Mouse (Mus musculus) myocyte (in vitro differentiated cells): ENCODE measurements around the gene Dlg1. TPM values are rescaled to one million over a fixed set of nuclear protein-coding genes. Genes with fewer than 3 reads are reported as not detected.
A peak's percentile ranks its signal among the peaks of the same experiment; 100 is the strongest.

ENCODE experiments used
- H3K27me3 ChIP-seq: one replicate; pipeline ENCODE4 v1.6.1; 2011; ENCODE audit not compliant: control insufficient read depth, insufficient read depth, insufficient read length
- H3K36me3 ChIP-seq: one replicate; pipeline ENCODE4 v1.6.1; 2011; ENCODE audit not compliant: control insufficient read depth, insufficient read depth
- H3K4me2 ChIP-seq: one replicate; pipeline ENCODE4 v1.6.1; 2011; ENCODE audit warnings: low read depth, control low read depth
- H3K4me3 ChIP-seq: one replicate; pipeline ENCODE4 v1.5.1; 2011; ENCODE audit warnings: mild to moderate bottlenecking, control low read depth, moderate library complexity
- H3K79me2 ChIP-seq: one replicate; pipeline ENCODE4 v1.6.1; 2011; ENCODE audit not compliant: control insufficient read depth, insufficient read depth
- H3ac ChIP-seq: one replicate; pipeline ENCODE4 v1.6.1; 2011; ENCODE audit not compliant: control insufficient read depth, insufficient read length
- CEBPB ChIP-seq: IDR thresholded peaks from 2 replicates; pipeline ENCODE4 v1.6.1; 2011; ENCODE audit warnings: mild to moderate bottlenecking, moderate library complexity; ENCODE audit not compliant: poor library complexity, insufficient read depth, severe bottlenecking
- E2F4 ChIP-seq: IDR thresholded peaks from one replicate; pipeline ENCODE4 v1.6.1; 2011; ENCODE audit warnings: mild to moderate bottlenecking, control low read depth, moderate library complexity; ENCODE audit not compliant: insufficient read depth
- MAX ChIP-seq: IDR thresholded peaks from one replicate; pipeline ENCODE4 v1.6.1; 2011; ENCODE audit warnings: low read depth, mild to moderate bottlenecking, control low read depth
- MYOD1 ChIP-seq, 3 experiments: IDR thresholded peaks; one replicate each; pipeline ENCODE4 v1.6.1; 2011; ENCODE audit warnings: control low read depth in 2 of 3, low read depth in 2 of 3, mild to moderate bottlenecking in 2 of 3, moderate library complexity in 1 of 3; ENCODE audit not compliant: insufficient read length in 2 of 3, control insufficient read depth in 1 of 3
- MYOG ChIP-seq, 3 experiments: IDR thresholded peaks; one replicate each; pipeline ENCODE4 v1.6.1; 2011; ENCODE audit warnings: control low read depth in 2 of 3, low read depth in 2 of 3, mild to moderate bottlenecking in 2 of 3; ENCODE audit not compliant: insufficient read length in 2 of 3, control insufficient read depth in 1 of 3, insufficient read depth in 1 of 3
- POLR2A ChIP-seq: IDR thresholded peaks from one replicate; pipeline ENCODE4 v1.6.1; 2011; ENCODE audit warnings: low read depth, mild to moderate bottlenecking, control low read depth, moderate library complexity; ENCODE audit not compliant: insufficient read length
- POLR2AphosphoS2 ChIP-seq: IDR thresholded peaks from one replicate; pipeline ENCODE4 v1.6.1; 2011; ENCODE audit warnings: low read depth, control low read depth; ENCODE audit not compliant: insufficient read length
- REST ChIP-seq: IDR thresholded peaks from one replicate; pipeline ENCODE4 v1.6.1; 2011; ENCODE audit warnings: mild to moderate bottlenecking, control low read depth, moderate library complexity; ENCODE audit not compliant: insufficient read depth, insufficient read length
- SRF ChIP-seq: IDR thresholded peaks from one replicate; pipeline ENCODE4 v1.6.1; 2011; ENCODE audit warnings: low read depth; ENCODE audit not compliant: control insufficient read depth, insufficient read length
- TCF12 ChIP-seq: IDR thresholded peaks from one replicate; pipeline ENCODE4 v1.6.1; 2011; ENCODE audit warnings: mild to moderate bottlenecking, control low read depth; ENCODE audit not compliant: poor library complexity, insufficient read depth, severe bottlenecking
- TCF3 ChIP-seq: IDR thresholded peaks from one replicate; pipeline ENCODE4 v1.6.1; 2011; ENCODE audit warnings: low read depth, control low read depth; ENCODE audit not compliant: insufficient read length
- USF1 ChIP-seq: IDR thresholded peaks from one replicate; pipeline ENCODE4 v1.6.1; 2011; ENCODE audit warnings: low read depth, mild to moderate bottlenecking, control low read depth, moderate library complexity
- polyA plus RNA-seq: library from polyadenylated mRNA; unstranded; fragments of >200 nt; fragmentation: generic; extraction: Trizol; gene quantifications from one replicate; pipeline ENCODE4 v1.2.1, GENCODE M21; 2012; ENCODE audit warnings: missing spikeins

The Dlg1 gene
- polyA plus RNA-seq, 1 experiment: 23.2 TPM

DNA sequence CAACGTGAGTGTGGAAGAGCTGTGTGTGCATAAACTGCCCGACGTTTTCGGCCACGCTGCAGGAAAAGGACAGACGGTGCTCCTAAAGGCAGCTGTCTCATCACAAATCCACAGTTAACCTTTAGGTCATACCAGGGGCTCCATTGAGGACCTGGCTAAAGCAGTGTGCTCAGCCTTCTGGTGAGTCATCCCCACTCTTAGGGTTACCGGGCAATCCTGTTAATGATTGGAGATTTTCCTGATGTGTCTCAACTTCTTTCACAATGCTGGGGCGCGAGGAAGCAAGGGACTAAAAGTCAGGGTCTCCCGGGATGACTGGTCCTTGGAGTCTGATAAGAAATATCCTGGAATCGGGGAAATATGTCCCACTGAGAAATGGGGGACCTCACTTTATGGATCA, 254.5 kb downstream of the Dlg1 start:
- peak overlapping the region; percentile 74 for H3K4me2 ChIP-seq
- TF ChIP-seq MYOG (IDR thresholded peaks at IDR 0.05; ENCODE audit: control insufficient read depth in 1 of 3, insufficient read depth in 1 of 3, insufficient read length in 2 of 3, low read depth in 2 of 3) (no peak), POLR2A (no peak), MYOD1 (IDR thresholded peaks at IDR 0.05; ENCODE audit: control insufficient read depth in 1 of 3, insufficient read length in 2 of 3, low read depth in 2 of 3) (no peak), TCF12 (no peak), CEBPB (no peak), USF1 (no peak), POLR2AphosphoS2 (no peak), E2F4 (no peak), REST (no peak), SRF (no peak)

DNA sequence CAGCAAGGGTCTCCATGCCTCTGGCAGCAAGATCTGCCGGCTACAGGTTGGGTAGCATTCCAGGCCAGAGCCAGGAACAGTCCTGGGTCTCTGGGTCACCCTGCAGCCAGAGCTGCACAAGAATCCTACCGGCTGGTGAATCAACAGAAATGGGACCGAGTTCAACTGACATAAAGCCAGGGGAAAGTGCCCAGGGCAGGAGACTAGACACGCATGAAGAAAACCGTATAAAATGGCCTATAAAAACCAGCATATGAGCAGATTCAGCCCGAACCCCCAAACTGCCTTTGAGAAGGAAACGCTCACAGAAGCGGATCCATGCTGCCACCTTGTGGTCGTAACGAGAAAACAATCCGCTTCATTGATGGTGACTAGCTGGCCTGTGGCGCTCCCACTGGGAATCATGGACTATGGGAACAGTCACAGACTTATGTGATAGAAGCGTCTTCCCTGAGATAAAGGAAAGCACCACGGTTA, 255.0 kb downstream of the Dlg1 start:
- Histone ChIP-seq H3K36me3 (no peaks in the 10 kb centered on the region), H3K4me3 (no peak overlapping the region), H3K79me2 (no peaks in the 10 kb centered on the region), H3ac (no peak overlapping the region), H3K4me2 (peak overlapping the region; percentile 74), H3K27me3 (peaks cover 4% of the 10 kb centered on the region)
- TF ChIP-seq USF1 (no peak), E2F4 (no peak), SRF (no peak), POLR2A (no peak), POLR2AphosphoS2 (no peak), TCF3 (no peak), REST (no peak), MAX (no peak), TCF12 (no peak), MYOD1 (IDR thresholded peaks at IDR 0.05; ENCODE audit: control insufficient read depth in 1 of 3, insufficient read length in 2 of 3, low read depth in 2 of 3) (no peak), CEBPB (no peak), MYOG (IDR thresholded peaks at IDR 0.05; ENCODE audit: control insufficient read depth in 1 of 3, insufficient read depth in 1 of 3, insufficient read length in 2 of 3, low read depth in 2 of 3) (no peak)

More for the DNA sequence above, 254.5 kb downstream of the Dlg1 start:
- Histone ChIP-seq H3K27me3 (peaks cover 4% of the 10 kb centered on the region), H3ac (no peak overlapping the region), H3K36me3 (no peaks in the 10 kb centered on the region), H3K79me2 (no peaks in the 10 kb centered on the region), H3K4me3 (no peak overlapping the region)

DNA sequence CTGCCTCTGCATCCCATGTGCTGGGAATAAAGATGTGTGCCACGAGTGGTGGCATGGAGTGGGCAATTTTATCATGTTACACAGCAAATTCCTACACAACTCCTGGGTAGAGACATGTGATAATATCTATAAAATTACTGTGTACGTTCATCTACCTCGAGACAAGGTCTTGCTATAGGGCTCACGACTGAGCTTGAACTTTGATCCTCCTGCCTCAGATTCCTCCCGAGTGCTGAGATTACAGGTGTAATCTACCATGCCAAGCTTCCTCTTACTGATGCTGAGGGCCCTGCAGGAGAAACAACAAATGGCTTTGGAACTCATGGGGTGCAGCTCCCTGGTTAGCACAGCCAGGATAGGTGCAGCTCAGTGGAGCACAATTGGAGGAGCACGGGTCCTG, 261.1 kb downstream of the Dlg1 start:
- Histone ChIP-seq H3K36me3 (no peaks in the 10 kb centered on the region), H3ac (no peak overlapping the region), H3K27me3 (peaks cover 4% of the 10 kb centered on the region), H3K4me3 (no peak overlapping the region), H3K4me2 (no peak overlapping the region), H3K79me2 (no peaks in the 10 kb centered on the region)
- TF ChIP-seq MYOD1 (IDR thresholded peaks at IDR 0.05; ENCODE audit: control insufficient read depth in 1 of 3, insufficient read length in 2 of 3, low read depth in 2 of 3): no peak

Other genes starting within 250 kb of the Dlg1 start
- gene Bdh1, start 241.2 kb upstream of the Dlg1 start, polyA plus RNA-seq: 0.11 TPM
- not detected for gene Meltf, start 215.4 kb downstream of the Dlg1 start, polyA plus RNA-seq